In genomic region chr10:27761402-27761801, GRCm38 (mm10) we compare ENCODE assay signal across 8 mouse cellular contexts.
DNase-seq lines count a peak whose midpoint lies in the region; ATAC-seq and TF ChIP-seq lines count a peak whose summit lies in the region.

No protein-coding gene starts in this region.

- H3K9me3 ChIP-seq in midbrain, embryonic 11.5 days (ENCODE audit: control insufficient read depth, low read length), result no peaks in the 10 kb centered on the region
- no peaks in the 10 kb centered on the region for H3K9me3 ChIP-seq in midbrain, embryonic 13.5 days
- H3K9me3 ChIP-seq in forebrain, embryonic 16.5 days (ENCODE audit: control insufficient read depth, low read length), result no peaks in the 10 kb centered on the region

- no peaks in the 10 kb centered on the region for H3K36me3 ChIP-seq in midbrain, embryonic 11.5 days (ENCODE audit: control insufficient read depth, insufficient read depth, low read length)
- no peaks in the 10 kb centered on the region for H3K36me3 ChIP-seq in midbrain, embryonic 13.5 days
- H3K36me3 ChIP-seq in forebrain, embryonic 16.5 days (ENCODE audit: control insufficient read depth, insufficient read depth), result no peaks in the 10 kb centered on the region

- H3K4me3 ChIP-seq in gastrocnemius, adult 2 months, result no peak overlapping the region
- H3K4me3 ChIP-seq in midbrain, embryonic 11.5 days (ENCODE audit: low read depth, low read length), result no peak overlapping the region
- no peak overlapping the region for H3K4me3 ChIP-seq in midbrain, embryonic 13.5 days (replicated peaks)
- H3K4me3 ChIP-seq in forebrain, embryonic 16.5 days (replicated peaks; ENCODE audit: low read length), result no peak overlapping the region

- no peaks in the 10 kb centered on the region for H3K4me1 ChIP-seq in midbrain, embryonic 11.5 days (ENCODE audit: control insufficient read depth, insufficient read depth, low read length)
- no peaks in the 10 kb centered on the region for H3K4me1 ChIP-seq in midbrain, embryonic 13.5 days (replicated peaks)
- no peaks in the 10 kb centered on the region for H3K4me1 ChIP-seq in forebrain, embryonic 16.5 days (replicated peaks; ENCODE audit: control insufficient read depth, insufficient read depth, low read length)

- no peak overlapping the region for H3K9ac ChIP-seq in midbrain, embryonic 11.5 days (ENCODE audit: low read length)
- H3K9ac ChIP-seq in midbrain, embryonic 13.5 days (replicated peaks), result no peak overlapping the region
- no peak overlapping the region for H3K9ac ChIP-seq in forebrain, embryonic 16.5 days (replicated peaks; ENCODE audit: low read depth, low read length)

- ATAC-seq in midbrain, embryonic 11.5 days (ENCODE audit: low FRiP score), result no peak
- no peak for ATAC-seq in midbrain, embryonic 13.5 days
- ATAC-seq in forebrain, embryonic 16.5 days, result no peak

- H3K4me2 ChIP-seq in midbrain, embryonic 11.5 days, result no peak overlapping the region
- H3K4me2 ChIP-seq in midbrain, embryonic 13.5 days (replicated peaks), result no peak overlapping the region
- no peak overlapping the region for H3K4me2 ChIP-seq in forebrain, embryonic 16.5 days (ENCODE audit: low read length)

- no peak for DNase-seq in gastrocnemius, adult 2 months
- DNase-seq in gastrocnemius, postnatal 36 days, result no peak
- DNase-seq in midbrain, embryonic 11.5 days (ENCODE audit: low spot score, missing footprints), result peak; percentile 85
- DNase-seq in brain, embryonic 14.5 days (ENCODE audit: low read depth), result peak; percentile 77
- peak; percentile 42 for DNase-seq in lung, postnatal 14 days
- DNase-seq in spleen, adult 12 weeks (ENCODE audit: low spot score), result no peak

- no peaks in the 10 kb centered on the region for H3K27me3 ChIP-seq in midbrain, embryonic 11.5 days (ENCODE audit: control insufficient read depth, insufficient read depth, low read length)
- no peaks in the 10 kb centered on the region for H3K27me3 ChIP-seq in midbrain, embryonic 13.5 days
- no peaks in the 10 kb centered on the region for H3K27me3 ChIP-seq in forebrain, embryonic 16.5 days (replicated peaks; ENCODE audit: control insufficient read depth, insufficient read depth, low read length)

- intact Hi-C loops in gastrocnemius, adult 2 months (cut with DNase I), result loop anchor here (5.0 kb wide), 1 partner anchor 494 kb away; no protein-coding TSS in a partner anchor
- intact Hi-C loops in gastrocnemius, postnatal 36 days (cut with DNase I), result loop anchor here (5.0 to 10.0 kb wide), 2 partner anchors 629 to 847 kb away; no protein-coding TSS in a partner anchor

- TF ChIP-seq CTCF in gastrocnemius, adult 2 months (IDR thresholded peaks at IDR 0.05), result peak; percentile 76
- TF ChIP-seq CTCF in brain, embryonic 14.5 days (IDR thresholded peaks at IDR 0.05; ENCODE audit: borderline replicate concordance, extremely low read depth, insufficient read depth, insufficient read length), result no peak

- TF ChIP-seq POLR2A in brain, embryonic 14.5 days (IDR thresholded peaks at IDR 0.05; ENCODE audit: borderline replicate concordance, extremely low read depth, insufficient read depth, insufficient read length, poor library complexity, severe bottlenecking), result no peak

- H3K27ac ChIP-seq in gastrocnemius, adult 2 months, result no peak overlapping the region
- H3K27ac ChIP-seq in midbrain, embryonic 11.5 days (ENCODE audit: low read depth, low read length), result no peak overlapping the region
- H3K27ac ChIP-seq in midbrain, embryonic 13.5 days, result no peak overlapping the region
- no peak overlapping the region for H3K27ac ChIP-seq in forebrain, embryonic 16.5 days (ENCODE audit: low read length)

- 5% methylated on average over 3 of the region's 3 CpGs for WGBS in midbrain, embryonic 11.5 days
- 2% methylated on average over 3 of the region's 3 CpGs for WGBS in midbrain, embryonic 13.5 days
- WGBS in forebrain, embryonic 16.5 days, result under 1% methylated on average over 3 of the region's 3 CpGs

Comparison
In these comparisons a context has a peak if more than half of its experiments do, and no peak if none do; other contexts are left out.
1. DNase-seq: peak in midbrain, embryonic 11.5 days (single experiment), brain, embryonic 14.5 days (single experiment) and lung, postnatal 14 days (single experiment); none in gastrocnemius, adult 2 months (single experiment), gastrocnemius, postnatal 36 days (0 of 2) and spleen, adult 12 weeks (single experiment).